Mouse (Mus musculus): ENCODE measurements around the gene C1qb.
A peak's percentile ranks its signal among the peaks of the same experiment; 100 is the strongest.

C1qb gene

DNA sequence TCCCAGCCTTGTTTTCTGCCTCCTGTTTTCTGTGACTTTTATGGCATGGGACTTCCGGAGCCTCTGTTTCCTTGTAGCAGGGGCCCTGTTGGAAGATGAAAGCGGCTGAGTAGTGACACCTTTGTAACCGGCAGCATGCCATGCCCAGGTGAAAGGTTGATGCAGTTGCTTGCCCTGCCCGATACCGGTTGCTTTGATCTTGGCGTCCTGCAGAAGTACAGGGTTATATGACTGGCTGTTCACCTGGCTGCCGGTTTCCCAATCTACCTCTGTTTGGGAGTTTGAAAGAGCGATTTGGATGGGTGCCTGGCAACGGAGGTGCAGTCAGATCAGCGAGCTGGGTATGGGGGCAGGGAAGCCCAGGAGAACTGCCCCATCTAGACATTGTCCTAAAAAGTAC is 43.2 kb downstream of the C1qb start:
- no peak for DNase-seq (ENCODE audit: low read depth)

DNA sequence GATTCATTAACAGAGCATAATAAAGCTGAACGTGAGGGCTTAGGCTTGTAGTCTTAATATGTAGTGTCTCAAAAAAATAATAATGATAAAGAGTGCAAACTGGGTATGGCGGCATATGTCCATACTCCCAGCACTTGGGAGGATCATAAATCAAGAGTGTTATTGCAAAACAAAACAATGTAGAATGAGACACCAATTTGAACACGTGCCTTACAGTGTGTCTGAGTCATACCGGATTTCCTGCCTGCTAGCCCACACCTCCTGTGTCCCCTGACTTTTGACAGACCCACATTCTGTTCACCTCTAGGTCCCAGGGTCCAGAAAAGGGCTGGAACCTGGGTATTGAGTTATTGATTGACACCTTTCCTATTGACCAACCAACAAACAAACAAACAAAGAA is 44.0 kb downstream of the C1qb start:
- no peak for DNase-seq (ENCODE audit: low read depth)

DNA sequence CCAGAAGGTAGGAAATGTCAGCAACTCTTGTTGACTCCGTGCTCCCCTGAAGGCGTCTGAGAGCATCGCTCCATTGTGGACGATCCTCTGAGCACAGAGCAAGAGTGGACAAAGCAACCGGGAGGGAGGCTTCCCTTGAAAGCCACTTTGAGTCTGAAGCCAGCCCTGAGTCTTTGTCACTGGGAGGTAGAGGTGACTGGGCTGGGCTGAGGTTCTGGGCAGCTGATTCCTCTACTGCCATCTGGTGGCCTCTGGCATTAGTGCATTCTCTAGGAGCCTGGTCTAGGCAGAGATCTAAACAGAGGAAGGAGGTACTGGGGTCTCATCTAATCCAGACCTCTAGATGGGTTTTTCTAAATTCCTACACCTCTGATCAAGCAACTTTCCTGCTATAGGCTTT is 44.9 kb downstream of the C1qb start:
- peak; percentile 33 for DNase-seq (ENCODE audit: low read depth)

DNA sequence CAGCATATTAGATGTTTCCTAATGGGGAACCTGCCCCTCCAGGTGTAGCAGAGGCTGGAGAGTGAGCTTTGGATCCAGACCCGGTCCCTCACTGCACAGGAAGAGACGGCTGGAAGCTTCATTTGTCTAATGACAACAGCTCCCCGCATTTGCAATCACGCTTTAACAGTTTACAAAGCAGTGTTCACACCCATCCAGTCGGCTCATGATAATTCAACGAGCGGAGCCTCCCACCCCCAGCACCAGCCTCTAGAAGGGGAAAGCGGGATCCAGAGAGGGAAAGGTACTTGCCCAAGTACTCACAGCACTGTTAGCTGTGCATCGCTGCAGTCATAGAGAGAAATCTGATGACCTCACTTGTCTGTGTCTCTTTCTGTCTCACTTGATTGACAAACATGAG is 47.5 kb downstream of the C1qb start:
- no peak for DNase-seq (ENCODE audit: low read depth)

DNA sequence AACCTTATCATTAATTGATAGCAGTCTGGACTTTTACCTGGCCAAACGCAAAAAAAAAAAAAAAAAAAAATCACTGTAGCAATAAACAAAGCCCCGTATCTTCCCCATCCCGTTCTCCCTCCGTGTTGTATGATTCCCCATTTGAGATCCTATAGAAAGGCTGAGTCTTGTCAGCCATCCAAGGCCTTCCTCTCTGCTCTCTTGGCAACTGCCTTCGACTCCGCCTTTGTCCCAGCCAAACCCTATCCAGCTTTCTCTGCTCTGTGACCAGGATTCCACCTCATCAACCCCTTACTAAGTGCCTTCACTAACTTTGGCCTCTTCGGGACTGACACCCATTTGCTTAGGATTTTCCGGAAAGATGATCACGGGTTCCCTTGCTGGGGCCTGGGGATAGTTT is 48.0 kb downstream of the C1qb start:
- DNase-seq (ENCODE audit: low read depth), result no peak

DNA sequence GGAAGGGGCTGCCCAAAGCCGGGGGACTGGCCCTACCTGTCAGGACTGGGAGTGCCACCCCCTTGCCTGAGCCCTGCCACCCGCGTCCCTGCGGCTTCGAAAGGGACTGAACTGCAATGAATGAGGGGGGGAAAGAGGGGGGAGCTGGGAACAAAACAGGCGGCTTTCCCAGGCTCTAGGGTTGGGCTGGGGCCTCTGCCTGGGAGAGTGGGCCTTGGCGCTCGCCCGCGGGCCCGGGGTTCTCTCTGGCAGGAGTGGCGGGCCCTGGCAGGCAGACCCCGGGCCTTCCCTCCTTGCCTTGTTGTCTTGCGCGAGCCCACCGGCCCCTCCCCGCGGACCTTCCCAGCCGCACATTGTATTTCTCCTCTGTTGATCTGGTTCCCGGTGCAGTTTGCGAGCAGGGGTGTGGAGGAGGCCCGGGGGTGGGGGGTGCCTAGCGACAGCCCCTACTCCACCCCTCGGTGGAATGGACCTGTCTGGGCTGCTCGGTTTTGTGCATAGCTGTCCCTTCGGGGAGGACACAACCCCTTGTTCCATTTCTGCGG is 49.5 kb downstream of the C1qb start:
- DNase-seq (ENCODE audit: low read depth), result no peak

DNA sequence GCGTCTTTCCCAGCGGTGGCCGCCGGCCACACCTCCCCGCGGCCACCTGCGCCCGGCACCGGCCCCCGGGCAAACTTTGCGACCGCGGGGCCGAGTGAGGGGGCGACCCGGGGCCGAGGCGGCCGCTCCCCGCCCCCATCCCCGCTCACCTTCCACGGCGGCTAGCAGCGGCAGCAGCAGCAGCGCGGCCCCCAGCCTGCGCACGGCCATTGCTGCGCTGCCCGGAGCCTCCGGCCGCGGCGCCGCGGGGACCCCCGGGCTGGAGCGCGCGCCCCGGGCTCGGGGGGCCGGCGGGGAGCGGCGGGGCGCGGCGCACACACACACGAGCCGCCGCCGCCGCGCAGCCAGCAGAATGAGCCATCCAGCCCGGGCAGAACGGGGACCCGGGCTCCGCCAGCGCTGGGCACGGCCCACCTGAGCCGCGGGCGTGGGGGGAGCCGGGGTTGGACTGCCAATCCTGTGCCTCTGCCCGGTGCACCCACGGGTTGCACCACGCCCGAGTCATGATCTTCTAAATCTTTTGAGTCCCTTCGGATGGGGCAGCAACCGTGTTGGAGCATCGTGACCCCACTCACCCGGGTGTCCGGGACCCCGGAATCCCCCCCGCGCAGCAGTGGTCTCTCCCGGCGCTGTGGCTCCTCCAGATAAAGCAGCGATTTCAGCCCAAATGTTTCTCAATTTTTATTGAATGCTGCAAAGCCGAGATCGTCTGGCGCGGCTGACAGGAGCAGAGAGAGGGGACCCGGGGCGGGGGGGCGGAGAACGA is 50.2 kb downstream of the C1qb start, which contains the start of gene Ephb2:
Gene Ephb2 (minus strand): TSS at position 368 of the 766 bp plus-strand sequence.
- DNase-seq (ENCODE audit: low read depth), result no peak

DNA sequence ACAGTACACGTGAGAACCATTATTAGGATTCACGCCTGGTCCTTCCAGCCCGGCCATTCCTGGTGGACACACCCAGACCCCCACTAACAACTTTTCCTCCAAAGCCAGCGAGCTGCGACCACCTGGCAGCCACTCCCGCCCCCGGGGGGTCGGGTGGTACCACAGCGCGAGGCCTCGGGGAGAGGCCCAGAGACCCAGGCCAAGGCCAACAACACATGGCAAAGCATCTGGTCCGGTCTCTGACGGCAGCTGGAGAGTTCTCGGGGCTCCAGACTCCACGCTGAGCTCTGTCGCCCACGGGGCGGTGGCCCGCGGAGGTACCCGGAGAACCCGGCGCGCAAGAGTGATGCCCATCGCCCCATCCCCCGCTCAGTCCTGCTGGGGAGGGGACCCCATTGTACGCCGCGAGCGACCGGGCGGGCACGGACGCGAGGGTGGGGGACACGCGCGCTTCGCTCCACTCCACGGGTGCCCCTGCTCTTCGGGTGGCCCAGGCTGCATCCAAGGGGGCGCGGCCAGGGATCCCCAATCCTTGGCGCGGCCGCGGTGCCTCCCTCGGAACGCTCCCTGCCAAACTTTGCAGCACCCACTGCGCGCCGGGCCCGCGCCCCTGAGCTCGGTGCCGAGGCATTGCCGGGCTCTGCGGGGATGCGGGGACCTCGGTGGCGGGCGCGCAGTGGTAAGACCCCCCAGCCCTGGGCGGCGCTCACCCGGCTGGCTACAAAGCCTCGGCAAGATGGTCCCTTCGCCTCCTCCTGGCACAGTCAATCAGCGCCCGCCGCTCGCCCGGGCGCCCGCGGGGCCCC is 51.0 kb downstream of the C1qb start:
- no peak for DNase-seq (ENCODE audit: low read depth)

DNA sequence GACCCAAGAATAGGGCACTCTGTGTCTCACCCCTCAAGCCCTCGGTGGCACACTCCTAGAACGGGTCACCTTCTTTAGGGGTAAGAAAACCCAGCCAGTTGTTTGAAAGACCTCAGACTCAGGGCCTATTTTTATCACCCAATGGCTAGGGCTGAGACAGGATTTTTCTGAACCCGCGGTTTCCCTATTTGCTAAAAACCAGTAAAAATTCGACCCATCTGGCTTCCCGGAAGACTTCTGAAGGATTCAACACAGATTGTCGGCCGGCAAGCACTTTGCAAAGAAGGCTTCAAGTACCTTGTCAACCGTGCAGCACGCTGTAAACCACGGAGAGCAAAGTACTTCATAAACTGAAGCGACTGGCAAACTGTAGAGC is 51.6 kb downstream of the C1qb start:
- DNase-seq (ENCODE audit: low read depth), result no peak

DNA sequence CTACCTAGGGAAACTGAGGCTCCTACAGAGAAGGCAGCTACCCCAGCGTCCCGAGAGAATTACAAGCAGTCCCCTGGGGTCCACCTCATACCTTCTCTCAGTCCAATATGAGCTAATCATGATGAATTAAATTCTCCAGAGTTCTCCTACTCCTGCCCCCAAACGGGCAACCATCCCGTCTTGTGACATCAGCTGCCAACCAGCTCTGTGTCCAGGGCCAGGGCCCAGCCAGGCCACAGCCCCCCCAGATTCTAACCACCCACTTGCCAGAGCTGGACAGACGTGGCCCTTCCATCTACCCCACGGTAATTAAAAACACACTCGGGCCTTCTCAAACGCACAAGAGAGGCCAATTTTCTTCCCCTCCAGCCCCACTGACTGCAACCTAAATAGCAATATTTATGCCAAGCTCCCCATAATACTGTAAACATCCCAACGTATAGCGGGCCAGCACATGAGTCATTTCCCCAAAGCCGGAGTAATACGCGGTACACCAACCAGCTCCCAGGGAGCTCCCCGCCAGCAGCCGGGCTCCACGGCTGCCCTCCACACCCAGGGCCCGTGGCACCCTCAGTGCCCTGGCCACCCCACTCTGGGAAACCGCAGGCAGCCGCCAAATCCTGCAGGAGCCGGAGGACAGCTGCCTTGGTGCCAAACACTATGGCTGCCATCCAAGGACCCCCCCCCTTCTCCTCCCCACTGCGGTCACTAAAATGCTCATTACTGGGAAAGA is 52.2 kb downstream of the C1qb start:
- DNase-seq (ENCODE audit: low read depth), result no peak

DNA sequence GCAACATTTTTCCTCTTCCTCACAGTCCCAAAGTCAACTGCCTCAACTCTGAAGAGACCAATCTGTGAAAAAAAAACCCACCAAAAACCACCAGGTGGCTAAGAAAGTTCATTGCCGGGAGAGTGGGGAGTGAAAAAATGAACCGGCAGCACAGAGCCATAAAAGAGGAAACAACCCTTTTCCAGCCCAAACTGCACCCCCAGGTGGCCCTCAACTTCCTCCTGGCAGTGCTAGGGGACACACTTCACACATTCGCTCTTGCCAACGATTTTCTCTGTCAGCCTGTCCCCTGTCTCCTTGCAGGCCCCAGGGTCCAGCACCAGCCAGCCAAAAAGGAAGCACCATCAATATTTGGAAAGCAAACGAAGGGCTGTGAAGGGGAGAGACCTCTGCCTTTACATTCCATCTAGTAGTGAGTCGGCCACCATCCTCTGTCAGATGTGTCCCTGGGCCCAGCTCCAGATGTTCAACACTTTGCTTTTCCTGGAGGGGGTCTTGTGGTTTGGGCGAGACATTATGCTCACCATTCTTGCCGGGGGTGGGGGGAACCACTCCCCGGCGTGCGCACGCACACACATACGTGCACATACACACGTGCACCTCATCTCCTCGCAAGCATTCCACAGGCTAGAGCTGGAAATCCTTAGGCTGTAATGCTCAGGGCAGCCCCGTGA is 53.3 kb downstream of the C1qb start:
- DNase-seq (ENCODE audit: low read depth), result no peak

DNA sequence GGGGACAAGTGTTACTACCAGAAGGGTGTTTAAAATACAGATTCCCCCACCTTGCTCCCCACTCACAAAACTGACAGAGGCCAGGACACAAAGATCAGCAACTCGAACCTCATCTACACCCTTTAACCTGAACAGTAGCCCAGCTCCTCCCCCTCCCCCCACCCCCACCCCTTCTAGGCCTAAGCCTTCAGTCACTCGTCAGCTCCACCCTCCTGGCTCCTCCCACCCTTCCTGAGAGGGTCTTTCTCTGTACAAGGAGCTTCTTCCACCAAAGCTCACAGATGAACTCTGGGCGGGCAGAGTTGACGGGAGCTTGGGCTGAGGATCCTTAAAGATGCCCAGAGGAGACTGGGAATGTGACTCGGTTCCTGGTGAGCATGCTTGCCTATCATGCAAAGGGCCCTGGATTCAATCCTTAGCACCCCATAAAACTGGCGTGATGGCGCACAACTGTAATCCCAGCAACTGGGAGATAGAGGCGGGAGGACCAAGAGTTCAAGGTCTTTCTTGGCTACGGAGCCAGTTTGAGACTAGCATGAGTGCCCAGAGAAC is 55.6 kb downstream of the C1qb start:
- no peak for DNase-seq (ENCODE audit: low read depth)
